Mouse (Mus musculus) midbrain, embryonic 14.5 days (tissue): Measurements from ENCODE around the gene Cdca8. TPM values are rescaled to one million over a fixed set of nuclear protein-coding genes. Genes with fewer than 3 reads are reported as not detected.

ENCODE experiments used
- ATAC-seq: fragments of 200-750 bp; cut with Nextera tagmentation; 2 replicates; pipeline ENCODE4 v1.8.0; 2017; ENCODE audit warnings: moderate number of reproducible peaks, moderate library complexity; ENCODE audit not compliant: low FRiP score, low TSS enrichment
- DNase-seq: peaks from one replicate; pipeline ENCODE4 v3.0.0-alpha.2; 2015
- H3K27ac ChIP-seq: fragments of 300-500 bp; sonication (generic); replicated peaks from 2 replicates; pipeline ENCODE4 v1.5.1; 2014; ENCODE audit warnings: mild to moderate bottlenecking, low read depth, low read length, moderate library complexity
- H3K27me3 ChIP-seq: fragments of 300-500 bp; sonication (generic); 2 replicates; pipeline ENCODE4 v1.6.1; 2014; ENCODE audit warnings: low read length, control low read depth, mixed read lengths; ENCODE audit not compliant: control insufficient read depth, insufficient read depth
- H3K36me3 ChIP-seq: fragments of 300-500 bp; sonication (generic); 2 replicates; pipeline ENCODE4 v1.6.1; 2014; ENCODE audit warnings: low read length, control low read depth; ENCODE audit not compliant: control insufficient read depth, insufficient read depth
- H3K4me1 ChIP-seq: fragments of 300-500 bp; sonication (generic); 2 replicates; pipeline ENCODE4 v1.6.1; 2014; ENCODE audit warnings: mild to moderate bottlenecking, antibody characterized with exemption, low read length, control low read depth; ENCODE audit not compliant: control insufficient read depth, insufficient read depth
- H3K4me2 ChIP-seq: fragments of 300-500 bp; sonication (generic); 2 replicates; pipeline ENCODE4 v1.6.1; 2014; ENCODE audit warnings: mild to moderate bottlenecking, low read length, moderate library complexity
- H3K4me3 ChIP-seq: fragments of 300-500 bp; sonication (generic); replicated peaks from 2 replicates; pipeline ENCODE4 v1.5.1; 2014; ENCODE audit warnings: low read depth, low read length
- H3K9ac ChIP-seq: fragments of 300-500 bp; sonication (generic); replicated peaks from 2 replicates; pipeline ENCODE4 v1.6.1; 2014; ENCODE audit warnings: mild to moderate bottlenecking, low read length, moderate library complexity
- H3K9me3 ChIP-seq: fragments of 300-500 bp; sonication (generic); 2 replicates; pipeline ENCODE4 v1.6.1; 2016; ENCODE audit warnings: low read length, control low read depth, mixed read lengths; ENCODE audit not compliant: control insufficient read depth
- WGBS: fragments of 180-500 bp; shearing (Covaris S2); extraction: QIAGEN DNeasy Blood & Tissue Kit; methylation state at CpG from one replicate; pipeline ENCODE4 v1.1.7; 2014; 5-methylcytosine and 5-hydroxymethylcytosine counted together
- polyA plus RNA-seq: library from polyadenylated mRNA; unstranded; fragments of >200 nt; fragmentation: Nextera tagmentation; extraction: Ambion mirVana; gene quantifications from 2 replicates; pipeline ENCODE4 v1.2.1, GENCODE M21; 2014

Gene Cdca8
- polyA plus RNA-seq, 1 experiment from 2014 or later = 34.7 TPM

DNA sequence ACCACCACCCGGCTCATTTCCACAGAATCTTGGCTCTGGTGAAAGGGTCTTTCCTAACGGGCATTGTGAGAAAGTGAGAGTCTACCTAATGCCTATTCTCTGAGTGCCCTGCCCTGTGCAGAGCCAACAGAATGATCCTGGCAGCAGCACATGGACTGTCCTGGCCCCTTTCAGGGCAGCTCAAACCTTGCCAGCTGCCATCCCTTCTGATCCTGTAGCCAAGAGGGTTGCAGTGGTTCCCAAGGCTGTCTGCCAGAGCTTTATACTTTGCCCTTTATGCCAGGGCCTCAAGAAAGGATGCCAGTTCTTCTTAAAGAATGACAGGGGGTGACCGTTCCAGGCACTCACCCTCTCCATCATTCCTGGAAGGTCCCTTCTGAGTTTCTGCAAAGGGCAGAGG lies 10.4 kb upstream of the Cdca8 start:
- Histone ChIP-seq H3K4me2 (no peak overlapping the region), H3K9ac (no peak overlapping the region), H3K27ac (no peak overlapping the region), H3K4me3 (no peak overlapping the region), H3K36me3 (no peaks in the 10 kb centered on the region), H3K4me1 (no peaks in the 10 kb centered on the region), H3K9me3 (no peaks in the 10 kb centered on the region), H3K27me3 (no peaks in the 10 kb centered on the region)
- no peak for ATAC-seq
- DNase-seq = no peak
- 88% methylated on average over 3 of the region's 3 CpGs for WGBS

DNA sequence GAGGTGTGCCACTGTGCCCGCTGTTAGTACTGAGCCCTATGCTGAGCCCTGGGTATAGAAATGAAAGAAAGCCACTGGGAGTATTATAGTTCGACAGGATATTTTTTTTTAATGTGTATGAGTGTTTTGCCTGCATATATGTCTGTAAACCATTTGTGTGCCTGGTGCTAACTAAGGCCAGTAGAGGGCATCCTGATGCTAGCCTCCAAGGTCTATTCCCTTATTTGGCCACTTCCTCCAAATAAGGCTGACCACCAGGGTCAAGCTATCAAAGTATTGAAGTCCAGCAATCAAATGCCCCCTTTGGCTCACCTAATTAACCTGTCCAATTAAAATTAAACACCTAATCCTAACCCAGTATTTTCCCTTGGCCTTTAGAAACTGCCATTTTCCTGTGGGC lies 5.8 kb upstream of the Cdca8 start:
- whole genome bisulfite sequencing = 52% methylated on average over 2 of the region's 2 CpGs
- Histone ChIP-seq H3K9ac (no peak overlapping the region), H3K4me2 (no peak overlapping the region), H3K4me3 (no peak overlapping the region), H3K4me1 (no peaks in the 10 kb centered on the region), H3K27me3 (no peaks in the 10 kb centered on the region), H3K27ac (no peak overlapping the region), H3K36me3 (peaks cover 29% of the 10 kb centered on the region), H3K9me3 (no peaks in the 10 kb centered on the region)
- DNase-seq (peak; percentile 38), ATAC-seq (no peak)

DNA sequence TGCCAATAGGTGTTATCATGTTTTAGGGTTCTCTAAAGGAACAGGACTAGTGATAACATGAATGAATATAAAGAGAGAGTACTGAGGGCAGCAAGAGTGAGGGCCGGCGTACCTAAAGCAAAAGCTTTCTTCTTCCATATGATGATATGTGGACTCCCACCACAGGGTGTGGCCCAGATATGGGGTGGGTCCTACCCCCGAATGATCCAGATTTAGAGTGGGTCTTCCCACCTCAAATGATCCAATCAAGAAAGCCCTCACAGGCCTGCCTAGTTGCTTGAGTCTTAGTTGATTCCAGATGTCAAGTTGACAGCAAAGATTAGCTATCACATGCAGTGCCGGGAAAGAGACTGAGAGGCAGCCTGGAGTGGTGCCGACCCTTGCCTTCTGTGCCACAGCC lies 4.7 kb upstream of the Cdca8 start:
- H3K27ac ChIP-seq = no peak overlapping the region
- H3K27me3 ChIP-seq = no peaks in the 10 kb centered on the region
- WGBS = 84% methylated on average over 5 of the region's 5 CpGs
- no peak overlapping the region for H3K4me2 ChIP-seq
- H3K9me3 ChIP-seq = no peaks in the 10 kb centered on the region
- H3K4me3 ChIP-seq = no peak overlapping the region
- no peak for ATAC-seq
- H3K9ac ChIP-seq = no peak overlapping the region
- peaks cover 38% of the 10 kb centered on the region for H3K36me3 ChIP-seq
- no peak for DNase-seq
- no peaks in the 10 kb centered on the region for H3K4me1 ChIP-seq

DNA sequence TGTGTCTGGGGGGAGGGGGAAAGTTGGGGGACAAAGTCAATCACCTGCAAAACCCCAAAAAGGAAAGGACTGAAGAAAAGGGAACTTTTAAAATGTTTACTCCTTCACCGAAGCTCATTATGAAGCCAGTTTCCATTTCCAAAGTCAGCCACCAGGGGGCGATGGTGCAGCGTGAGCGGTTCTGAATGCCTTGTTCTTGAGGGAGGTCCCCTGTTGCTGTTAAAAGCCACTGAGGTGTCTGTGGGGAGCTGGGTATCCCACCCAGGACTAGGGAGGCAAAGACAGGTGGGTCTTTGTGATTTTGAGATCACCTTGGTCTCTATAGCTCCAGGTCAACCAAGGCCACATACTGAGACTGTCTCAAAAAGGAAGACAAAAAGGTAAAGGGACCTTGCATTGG lies 3.9 kb upstream of the Cdca8 start:
- no peak overlapping the region for H3K4me2 ChIP-seq
- no peaks in the 10 kb centered on the region for H3K4me1 ChIP-seq
- H3K36me3 ChIP-seq = peaks cover 42% of the 10 kb centered on the region
- no peak overlapping the region for H3K27ac ChIP-seq
- H3K27me3 ChIP-seq = no peaks in the 10 kb centered on the region
- no peak overlapping the region for H3K4me3 ChIP-seq
- H3K9me3 ChIP-seq = no peaks in the 10 kb centered on the region
- WGBS = 7% methylated on average over 4 of the region's 4 CpGs
- H3K9ac ChIP-seq = no peak overlapping the region
- DNase-seq (peak; percentile 91), ATAC-seq (no peak)

DNA sequence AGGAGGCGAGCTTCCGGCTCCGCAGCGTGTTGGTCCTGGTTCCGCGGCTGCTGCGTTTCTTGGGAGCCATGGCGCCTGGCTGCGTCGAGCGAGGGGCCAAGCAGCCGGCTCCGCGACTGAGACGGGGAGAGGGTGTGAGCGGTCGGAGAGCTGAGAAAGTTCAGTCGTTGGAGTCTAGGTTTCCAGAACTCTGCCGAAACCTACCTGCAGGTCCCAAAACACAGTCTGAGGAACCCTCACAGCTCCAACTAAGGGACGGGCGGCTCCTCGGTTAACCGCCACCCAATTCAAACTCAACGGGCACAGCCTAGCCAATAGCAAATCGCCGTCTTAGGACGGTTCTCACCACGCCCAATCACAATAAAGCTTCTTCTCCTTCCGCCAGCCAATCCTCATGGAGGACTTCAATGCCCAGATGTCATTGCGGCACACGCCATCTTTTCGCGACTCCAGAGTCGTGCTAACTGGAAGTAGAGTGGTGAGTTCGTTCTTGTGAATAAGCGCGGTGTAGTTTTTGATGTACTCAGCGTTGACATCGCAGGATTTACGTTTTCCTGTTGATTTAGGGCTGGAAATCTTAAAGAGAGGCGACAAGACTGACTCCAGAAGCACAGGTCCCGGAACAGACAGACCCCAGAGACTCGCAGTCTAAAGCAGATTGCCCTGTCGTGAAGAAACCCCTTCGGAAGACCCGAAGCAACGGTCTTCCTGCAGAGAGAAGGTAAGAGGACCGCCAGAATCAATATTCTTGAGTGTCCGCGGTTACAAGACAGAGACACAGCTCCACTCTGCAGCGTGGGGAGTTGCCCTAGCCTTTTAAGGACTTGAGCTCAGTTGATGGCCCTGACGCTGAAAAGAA lies 2.3 kb downstream of the Cdca8 start, which contains the start of gene 9930104L06Rik:
TSS of gene 9930104L06Rik (plus strand) at position 436 of the 859 bp plus-strand sequence.
- H3K4me2 ChIP-seq = peak within 1 kb of the TSS; percentile 88
- peak within 1 kb of the TSS; percentile 65 for H3K4me3 ChIP-seq
- no peaks in the 10 kb centered on the region for H3K27me3 ChIP-seq
- H3K4me1 ChIP-seq = peaks cover 6% of the 10 kb centered on the region; the same call in 1 of the 2 replicates
- H3K36me3 ChIP-seq = peaks cover 28% of the 10 kb centered on the region
- ATAC-seq (peak; percentile 100), DNase-seq (peak; percentile 98)
- no peaks in the 10 kb centered on the region for H3K9me3 ChIP-seq
- H3K9ac ChIP-seq = peak within 1 kb of the TSS; percentile 54
- under 1% methylated on average over 52 of the region's 52 CpGs for WGBS
- H3K27ac ChIP-seq = no peak within 1 kb of the TSS

DNA sequence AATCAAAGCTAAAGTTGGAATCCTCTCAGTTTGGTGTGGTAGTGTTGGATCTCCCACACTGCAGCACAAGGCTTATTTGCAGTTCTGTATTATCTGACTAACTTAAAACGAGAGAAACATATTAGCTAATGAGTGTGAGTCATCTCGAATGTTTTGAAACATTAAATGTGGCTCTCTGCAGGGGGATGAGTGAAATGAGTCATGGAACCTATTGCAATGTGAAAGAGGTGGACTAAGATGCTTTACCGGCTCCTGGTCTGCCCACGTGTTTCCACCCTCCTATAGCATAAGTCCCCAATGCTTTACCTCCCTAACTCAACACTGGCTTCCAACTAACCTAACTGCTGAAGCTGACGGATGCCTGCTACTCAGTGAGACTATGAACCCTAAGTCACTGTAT lies 11.0 kb downstream of the Cdca8 start:
- no peak overlapping the region for H3K4me2 ChIP-seq
- no peak overlapping the region for H3K9ac ChIP-seq
- H3K4me1 ChIP-seq = no peaks in the 10 kb centered on the region
- DNase-seq (no peak), ATAC-seq (no peak)
- H3K9me3 ChIP-seq = no peaks in the 10 kb centered on the region
- no peaks in the 10 kb centered on the region for H3K27me3 ChIP-seq
- peaks cover 30% of the 10 kb centered on the region for H3K36me3 ChIP-seq
- no peak overlapping the region for H3K27ac ChIP-seq
- no peak overlapping the region for H3K4me3 ChIP-seq
- 90% methylated on average over 5 of the region's 5 CpGs for WGBS

DNA sequence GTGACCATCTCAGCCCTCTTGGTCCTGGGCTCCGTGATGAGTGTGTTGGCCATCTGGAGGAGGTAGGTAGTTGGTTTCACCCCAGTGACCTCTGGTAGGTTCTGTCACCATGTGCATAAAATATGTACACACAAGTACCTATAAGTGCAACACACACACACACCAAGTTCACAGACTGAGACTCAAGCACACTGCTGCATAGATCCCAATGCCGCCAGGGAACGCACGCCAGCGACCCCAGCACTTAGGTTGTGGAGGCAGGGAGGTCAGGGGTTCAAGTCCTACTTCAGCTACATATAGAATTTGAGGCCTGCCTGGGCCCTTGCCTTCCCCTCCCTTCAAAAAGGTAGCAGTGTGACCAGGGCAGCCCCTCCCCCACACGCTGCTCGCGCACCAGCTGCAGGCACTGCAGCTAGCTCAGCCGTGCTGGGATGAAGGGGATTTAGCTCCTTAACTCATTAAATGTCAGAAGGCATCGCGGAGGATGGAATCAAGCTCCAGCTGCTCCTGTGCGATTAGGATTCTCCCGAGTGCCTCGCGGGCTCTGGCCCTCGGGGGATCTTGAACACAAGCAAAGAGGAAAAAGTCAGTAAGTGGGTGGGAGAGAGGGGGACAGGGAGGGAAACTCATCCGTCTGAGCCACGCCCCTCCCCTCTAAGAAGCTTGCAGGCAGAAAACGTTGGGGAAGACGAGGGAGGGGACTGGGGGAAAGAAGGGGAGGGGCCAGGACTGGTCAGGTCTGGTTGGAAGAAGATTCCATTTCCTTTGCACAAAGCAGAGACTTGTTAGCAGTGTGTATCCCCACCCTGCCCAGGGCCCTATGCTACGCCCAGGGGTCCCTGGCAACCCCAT lies 32.9 kb downstream of the Cdca8 start:
- Histone ChIP-seq H3K9me3 (no peaks in the 10 kb centered on the region), H3K4me2 (peak overlapping the region; percentile 47), H3K9ac (peak overlapping the region; percentile 29), H3K36me3 (no peaks in the 10 kb centered on the region), H3K27me3 (no peaks in the 10 kb centered on the region), H3K27ac (peak overlapping the region; percentile 91), H3K4me3 (no peak overlapping the region; the same call in 1 of the 2 replicates), H3K4me1 (peaks cover 29% of the 10 kb centered on the region)
- WGBS = 3% methylated on average over 21 of the region's 21 CpGs
- peak; percentile 89 for ATAC-seq
- peak; percentile 93 for DNase-seq

DNA sequence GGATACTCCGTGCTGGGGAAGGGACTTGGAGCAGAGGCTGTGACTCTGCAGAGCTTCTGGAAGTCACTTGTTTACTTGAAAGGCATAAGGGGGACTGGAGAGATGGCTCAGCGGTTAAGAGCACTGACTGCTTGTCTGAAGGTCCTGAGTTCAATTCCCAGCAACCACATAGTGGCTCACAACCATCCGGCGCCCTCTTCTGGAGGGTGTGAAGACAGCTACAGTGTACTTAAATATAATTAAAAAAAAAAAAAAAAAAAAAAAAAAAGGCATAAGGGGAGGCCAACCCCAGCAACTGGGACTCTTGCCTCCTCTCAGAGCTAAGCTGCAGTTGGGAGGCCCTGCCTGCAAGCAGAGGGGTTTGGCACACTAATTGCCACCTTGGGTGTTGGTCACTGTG lies 33.7 kb downstream of the Cdca8 start:
- H3K4me2 ChIP-seq = no peak overlapping the region
- no peak overlapping the region for H3K9ac ChIP-seq
- H3K9me3 ChIP-seq = no peaks in the 10 kb centered on the region
- ATAC-seq (no peak), DNase-seq (peak; percentile 20)
- 75% methylated on average over 4 of the region's 4 CpGs for WGBS
- H3K27ac ChIP-seq = peak overlapping the region; percentile 91
- no peaks in the 10 kb centered on the region for H3K36me3 ChIP-seq
- peaks cover 29% of the 10 kb centered on the region for H3K4me1 ChIP-seq
- H3K27me3 ChIP-seq = no peaks in the 10 kb centered on the region
- H3K4me3 ChIP-seq = no peak overlapping the region
